Mouse (Mus musculus) monocyte, adult 59 days (primary cell): Measurements from ENCODE around the gene Zfp101. TPM values are rescaled to one million over a fixed set of nuclear protein-coding genes. Genes with fewer than 3 reads are reported as not detected.

Experiments
- total RNA-seq, 2 experiments: library from RNA; stranded (reverse); gene quantifications; one replicate each; pipeline ENCODE4 v1.2.4; 2023

The Zfp101 gene
- total RNA-seq, result 1 to 10 TPM; 3.4 to 4.3 TPM

GRCm38 (mm10) chr17:33394182-33395034, at the start of gene Zfp101:
Gene Zfp101, minus strand, starts transcription at chr17:33394641.

DNA sequence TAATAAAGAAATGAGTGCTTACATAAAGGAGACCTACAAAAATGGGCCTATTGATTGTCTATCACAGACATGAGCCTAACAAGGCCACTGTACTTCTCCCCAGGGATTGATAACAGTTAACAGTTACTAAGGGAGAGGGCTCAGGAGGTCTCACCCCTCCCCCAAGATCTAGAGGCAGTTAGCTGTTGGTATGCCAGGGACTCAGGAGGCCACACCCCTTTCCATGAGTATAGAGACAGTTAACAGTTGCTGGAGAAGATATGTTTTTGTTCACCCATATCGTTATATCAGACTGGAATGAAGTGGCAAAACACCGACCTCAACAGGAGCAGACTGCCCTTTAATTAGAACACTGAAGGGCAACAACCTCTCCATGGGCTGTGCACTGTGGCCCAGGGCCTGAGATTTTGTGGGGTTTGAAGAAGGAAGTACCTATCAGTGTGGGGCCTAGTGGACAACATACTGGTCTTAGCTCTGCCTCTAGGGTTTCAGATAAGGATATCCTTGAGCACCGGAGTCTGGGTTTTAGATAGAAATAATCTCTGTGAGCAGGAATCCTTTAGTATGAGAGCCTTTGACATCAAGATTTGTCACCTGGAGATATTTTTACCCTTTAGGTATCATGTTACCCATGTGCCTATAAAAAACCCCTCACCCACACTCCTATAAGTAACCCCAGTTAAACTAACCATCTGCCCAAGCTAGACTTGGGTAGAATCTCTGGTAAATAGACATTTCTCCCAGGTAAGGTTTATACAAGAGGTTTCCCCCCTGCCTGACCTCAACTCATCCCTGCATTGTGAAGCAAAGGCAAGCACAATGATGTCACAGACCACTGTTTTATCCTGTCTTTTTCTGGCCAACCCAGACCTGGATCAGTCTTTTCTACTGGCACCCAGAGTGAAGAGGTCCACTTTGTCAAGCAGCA, 37.8 kb upstream of the Zfp101 start, which contains the start of gene Actl9:
TSS of gene Actl9 (plus strand) at position 878 of the 928 bp plus-strand sequence.

GRCm38 (mm10) chr17:33358411-33359384, 35.7 kb downstream of the Zfp101 start, which contains the start of gene Zfp81:
Gene Zfp81, minus strand, starts transcription at chr17:33358878.

Other genes starting within 250 kb of the Zfp101 start
- gene Olfr55, start 226.2 kb downstream of the Zfp101 start, total RNA-seq, result not detected
- gene Olfr239, start 203.3 kb downstream of the Zfp101 start, total RNA-seq, result not detected
- gene Olfr1564, start 173.0 kb downstream of the Zfp101 start, total RNA-seq, result not detected
- 1 to 10 TPM; 4.7 to 5.0 TPM for gene Zfp955a, start 139.5 kb downstream of the Zfp101 start, total RNA-seq
- under 1 TPM; 0.13 to 0.15 TPM for gene Olfr63, start 130.0 kb downstream of the Zfp101 start, total RNA-seq
- gene Zfp955b, start 105.1 kb downstream of the Zfp101 start, total RNA-seq, result 1 to 10 TPM; 3.2 to 4.4 TPM
- 1 to 10 TPM; 4.9 to 8.2 TPM for gene Zfp81, start 35.8 kb downstream of the Zfp101 start, total RNA-seq
- gene Actl9, start 38.3 kb upstream of the Zfp101 start, total RNA-seq, result not detected
- gene Adamts10, start 129.6 kb upstream of the Zfp101 start, total RNA-seq, result 100 to 1,000 TPM in 1 of 2 experiments, 10 to 100 TPM in 1; 76.0 to 104 TPM
- 100 to 1,000 TPM; 480 to 526 TPM for gene Myo1f, start 161.1 kb upstream of the Zfp101 start, total RNA-seq
- gene Zfp414, start 234.4 kb upstream of the Zfp101 start, total RNA-seq, result 10 to 100 TPM; 49.5 to 51.0 TPM
- gene Pram1, start 243.4 kb upstream of the Zfp101 start, total RNA-seq, result 10 to 100 TPM; 28.9 to 42.0 TPM